Mouse (Mus musculus) ES-Bruce4 (cell line): ENCODE measurements around the gene Kdm4c. TPM values are rescaled to one million over a fixed set of nuclear protein-coding genes. Genes with fewer than 3 reads are reported as not detected.
A peak's percentile ranks its signal among the peaks of the same experiment; 100 is the strongest.

Experiments used
- H3K27ac ChIP-seq: 2 replicates; pipeline ENCODE4 v1.5.1; 2012; ENCODE audit warnings: low read length, inconsistent platforms; ENCODE audit not compliant: insufficient read depth
- H3K27me3 ChIP-seq: 2 replicates; pipeline ENCODE4 v1.6.1; 2012; ENCODE audit warnings: mild to moderate bottlenecking, low read length, inconsistent platforms; ENCODE audit not compliant: control insufficient read depth, poor library complexity, insufficient read depth, severe bottlenecking
- H3K36me3 ChIP-seq: 2 replicates; pipeline ENCODE4 v1.6.1; 2012; ENCODE audit warnings: inconsistent platforms, mild to moderate bottlenecking, low read length, moderate library complexity; ENCODE audit not compliant: control insufficient read depth, poor library complexity, insufficient read depth, severe bottlenecking
- H3K4me1 ChIP-seq: one replicate; pipeline ENCODE4 v1.8.1; 2011; ENCODE audit warnings: low read length; ENCODE audit not compliant: control insufficient read depth, insufficient read depth
- H3K4me3 ChIP-seq: 2 replicates; pipeline ENCODE4 v1.5.1; 2011; ENCODE audit warnings: low read depth, mild to moderate bottlenecking, low read length
- H3K9ac ChIP-seq: 2 replicates; pipeline ENCODE4 v1.6.1; 2012; ENCODE audit warnings: low read depth, mild to moderate bottlenecking, inconsistent platforms; ENCODE audit not compliant: poor library complexity, severe bottlenecking
- H3K9me3 ChIP-seq: replicated peaks from 2 replicates; pipeline ENCODE4 v1.6.1; 2012; ENCODE audit warnings: mild to moderate bottlenecking, low read length, inconsistent platforms; ENCODE audit not compliant: control insufficient read depth, poor library complexity, insufficient read depth, severe bottlenecking
- CTCF ChIP-seq: IDR thresholded peaks from one replicate; pipeline ENCODE4 v1.8.1; 2011; ENCODE audit warnings: low read depth, low read length
- EP300 ChIP-seq: IDR thresholded peaks from 2 replicates; pipeline ENCODE4 v1.6.1; 2011; ENCODE audit warnings: low read depth, low read length; ENCODE audit not compliant: insufficient read depth
- POLR2A ChIP-seq: IDR thresholded peaks from one replicate; pipeline ENCODE4 v1.8.1; 2011; ENCODE audit warnings: low read length; ENCODE audit not compliant: insufficient read depth
- polyA plus RNA-seq: library from polyadenylated mRNA; stranded (reverse); fragments of >200 nt; gene quantifications from 2 replicates; pipeline ENCODE4 v1.2.4, GENCODE M21; 2011; ENCODE audit warnings: low read depth; ENCODE audit not compliant: missing spikeins, insufficient read depth, insufficient read length

The Kdm4c gene
- polyA plus RNA-seq, 1 experiment: 67.5 TPM

DNA sequence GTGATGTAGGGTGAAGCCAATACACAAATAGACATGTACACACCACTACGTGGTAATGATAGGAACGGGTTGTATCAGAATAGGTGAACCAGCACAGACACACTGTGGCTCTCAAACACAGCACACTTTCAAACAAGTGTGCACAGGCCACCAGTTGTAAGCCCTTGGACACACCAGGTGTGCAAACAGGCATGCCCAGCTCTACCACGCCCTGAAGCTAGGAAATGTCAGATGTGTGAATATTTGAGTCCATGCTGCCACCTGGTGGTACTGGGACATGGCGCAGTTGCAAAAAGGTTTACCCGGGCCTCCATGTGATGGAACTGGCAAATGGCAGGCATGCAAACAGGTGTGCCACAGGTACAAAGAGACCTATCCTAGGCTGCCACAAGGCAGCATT, 10.9 kb upstream of the Kdm4c start:
- H3K27ac ChIP-seq: no peak overlapping the region
- no peak overlapping the region for H3K4me3 ChIP-seq
- H3K36me3 ChIP-seq: no peaks in the 10 kb centered on the region
- no peaks in the 10 kb centered on the region for H3K9me3 ChIP-seq
- no peaks in the 10 kb centered on the region for H3K27me3 ChIP-seq
- H3K9ac ChIP-seq: no peak overlapping the region
- H3K4me1 ChIP-seq: no peaks in the 10 kb centered on the region
- TF ChIP-seq POLR2A: no peak
- peak; percentile 82 for TF ChIP-seq CTCF
- no peak for TF ChIP-seq EP300

DNA sequence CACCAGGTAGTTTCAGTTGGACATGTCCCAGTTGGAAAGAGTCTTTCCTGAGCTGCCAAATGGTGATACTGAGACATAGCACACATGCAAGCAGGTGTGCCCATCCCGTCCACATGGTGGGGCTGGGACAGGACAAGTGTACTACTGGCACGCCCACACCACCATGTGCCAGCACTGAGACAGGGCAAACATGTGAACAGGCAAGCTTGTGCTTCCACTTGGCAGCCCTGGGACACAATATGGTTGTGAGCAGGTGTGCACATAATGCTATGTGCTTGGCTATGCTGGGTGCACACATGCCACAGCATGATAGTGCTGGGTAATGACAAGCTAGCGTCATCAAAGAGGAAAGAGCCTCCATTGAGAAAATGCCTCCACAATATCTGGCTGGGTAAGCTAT, 8.8 kb upstream of the Kdm4c start:
- no peak overlapping the region for H3K27ac ChIP-seq
- H3K36me3 ChIP-seq: no peaks in the 10 kb centered on the region
- no peak overlapping the region for H3K4me3 ChIP-seq
- no peaks in the 10 kb centered on the region for H3K4me1 ChIP-seq
- no peaks in the 10 kb centered on the region for H3K9me3 ChIP-seq
- no peak overlapping the region for H3K9ac ChIP-seq
- no peaks in the 10 kb centered on the region for H3K27me3 ChIP-seq
- TF ChIP-seq EP300 (no peak), CTCF (no peak), POLR2A (no peak)

DNA sequence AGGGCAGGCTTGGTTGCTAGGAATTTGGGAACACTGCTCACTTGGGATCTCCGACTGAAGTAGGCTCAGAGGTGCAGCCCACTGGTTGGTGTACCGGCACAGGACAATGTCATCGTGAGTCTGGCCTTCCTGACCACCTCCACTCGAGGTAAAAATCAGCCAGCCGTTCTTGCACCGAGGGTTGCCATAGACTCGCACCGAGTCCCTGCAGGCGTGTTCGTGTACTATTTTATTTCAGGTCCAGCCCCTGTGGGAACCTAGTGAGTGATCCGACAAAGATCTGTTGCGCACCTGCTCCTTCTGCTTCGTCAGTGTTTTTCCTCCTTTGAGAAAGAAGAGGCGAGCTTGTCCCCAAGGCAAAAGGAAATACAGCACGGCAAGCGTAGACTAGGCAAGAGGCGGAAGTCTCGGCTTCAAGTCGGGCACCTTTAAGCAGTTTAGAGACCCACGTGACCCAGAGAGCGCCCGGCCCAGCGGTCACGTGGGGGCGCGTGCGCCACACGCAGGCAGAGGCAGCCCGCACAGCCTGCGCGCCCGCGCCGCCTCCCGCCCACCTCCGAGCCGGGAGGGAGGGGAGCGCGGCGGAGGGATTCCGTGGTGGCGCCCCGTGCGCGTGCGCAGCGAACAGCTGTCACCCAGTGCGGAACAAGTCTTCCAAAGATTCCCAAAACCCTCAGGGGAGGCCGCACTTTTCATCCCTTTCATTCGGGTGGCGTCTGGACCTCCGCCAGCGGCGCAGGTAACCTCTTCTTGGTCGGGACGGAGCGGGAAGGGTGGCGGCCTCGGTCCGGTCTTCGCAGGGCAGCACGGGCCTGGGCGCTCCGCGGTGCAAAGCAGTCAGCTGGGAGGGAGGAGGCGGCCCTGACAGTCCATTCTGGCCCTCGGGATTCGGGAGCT, 9.3 kb downstream of the Kdm4c start:
- TF ChIP-seq EP300 (no peak), POLR2A (peak; percentile 97)
- no peaks in the 10 kb centered on the region for H3K9me3 ChIP-seq
- H3K4me3 ChIP-seq: peak overlapping the region; percentile 97
- H3K36me3 ChIP-seq: no peaks in the 10 kb centered on the region
- H3K4me1 ChIP-seq: no peaks in the 10 kb centered on the region
- H3K27me3 ChIP-seq: no peaks in the 10 kb centered on the region
- peak overlapping the region; percentile 72 for H3K9ac ChIP-seq
- H3K27ac ChIP-seq: peak overlapping the region; percentile 75

DNA sequence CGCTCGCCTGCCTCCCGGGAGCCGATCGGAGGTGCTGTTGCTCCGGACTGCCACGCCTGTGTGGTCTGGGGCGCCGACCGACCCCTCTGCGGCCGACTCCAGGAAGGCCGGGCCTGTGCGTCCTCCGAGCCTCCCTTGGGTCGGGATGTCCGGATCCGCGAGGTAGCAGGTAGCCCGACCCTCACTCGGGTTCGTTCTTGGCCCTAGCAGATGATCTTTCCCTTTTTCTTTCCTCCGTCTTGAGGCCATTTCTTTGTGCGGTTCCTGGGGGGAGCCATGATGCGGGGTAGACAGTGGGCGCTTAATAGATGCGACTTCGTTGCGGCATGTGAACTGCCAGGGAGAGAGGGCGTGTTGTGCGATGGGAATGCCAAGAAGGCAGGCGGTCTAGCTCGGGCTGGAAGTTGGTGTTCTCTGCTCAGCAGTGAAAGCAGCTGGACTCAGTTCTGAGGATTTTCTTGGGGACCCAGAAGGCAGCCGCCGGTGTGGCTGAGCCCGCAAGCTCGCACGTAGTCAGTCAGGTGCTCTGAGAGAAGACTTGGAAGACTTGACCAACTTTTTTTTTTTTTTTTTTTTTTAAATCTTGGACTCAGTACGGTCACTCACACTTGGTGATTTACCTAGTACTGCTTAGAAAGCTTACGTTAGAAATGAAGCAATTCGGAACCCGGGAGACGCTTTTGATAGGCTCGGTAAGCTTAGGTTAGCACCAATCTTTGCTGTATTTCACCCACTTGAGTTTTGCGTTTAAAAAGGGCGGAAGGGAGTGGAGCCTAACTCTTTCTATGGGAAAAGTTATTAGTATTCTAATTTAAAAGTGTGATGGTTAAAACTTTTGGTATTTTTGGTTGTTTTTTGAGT, 10.2 kb downstream of the Kdm4c start:
- peak overlapping the region; percentile 91 for H3K4me3 ChIP-seq
- no peaks in the 10 kb centered on the region for H3K27me3 ChIP-seq
- H3K4me1 ChIP-seq: no peaks in the 10 kb centered on the region
- H3K9me3 ChIP-seq: no peaks in the 10 kb centered on the region
- H3K9ac ChIP-seq: peak overlapping the region; percentile 72
- peak overlapping the region; percentile 73 for H3K27ac ChIP-seq
- TF ChIP-seq CTCF (no peak), EP300 (no peak), POLR2A (no peak)
- H3K36me3 ChIP-seq: no peaks in the 10 kb centered on the region

DNA sequence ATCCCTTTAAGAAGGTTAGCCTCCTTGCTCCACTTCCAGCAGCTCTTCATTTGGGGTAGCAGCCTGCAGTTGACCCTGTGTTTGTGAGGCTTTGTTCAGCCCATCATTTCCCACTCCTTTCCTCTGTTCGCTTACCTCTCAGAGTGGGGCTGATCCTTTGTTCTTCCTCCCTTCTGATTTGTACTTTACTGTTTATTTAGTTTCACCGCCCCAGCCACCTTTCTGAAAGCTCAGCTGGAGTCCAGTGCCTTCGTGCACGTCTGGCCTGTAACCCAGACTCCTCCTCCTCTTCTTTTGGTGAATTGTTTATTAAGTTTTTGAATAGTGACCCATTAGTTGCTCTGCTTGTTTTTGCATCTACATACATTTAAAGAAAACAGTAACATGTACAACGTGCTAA, 15.6 kb downstream of the Kdm4c start:
- Histone ChIP-seq H3K27ac (peak overlapping the region; percentile 100), H3K4me1 (no peaks in the 10 kb centered on the region), H3K27me3 (no peaks in the 10 kb centered on the region), H3K36me3 (no peaks in the 10 kb centered on the region), H3K4me3 (peak overlapping the region; percentile 8; the same call in 1 of the 2 replicates), H3K9me3 (no peaks in the 10 kb centered on the region), H3K9ac (0 out of 2 replicates have a peak overlapping the region, but pooled peaks have one; percentile 12)
- peak; percentile 83 for TF ChIP-seq EP300
- no peak for TF ChIP-seq POLR2A

DNA sequence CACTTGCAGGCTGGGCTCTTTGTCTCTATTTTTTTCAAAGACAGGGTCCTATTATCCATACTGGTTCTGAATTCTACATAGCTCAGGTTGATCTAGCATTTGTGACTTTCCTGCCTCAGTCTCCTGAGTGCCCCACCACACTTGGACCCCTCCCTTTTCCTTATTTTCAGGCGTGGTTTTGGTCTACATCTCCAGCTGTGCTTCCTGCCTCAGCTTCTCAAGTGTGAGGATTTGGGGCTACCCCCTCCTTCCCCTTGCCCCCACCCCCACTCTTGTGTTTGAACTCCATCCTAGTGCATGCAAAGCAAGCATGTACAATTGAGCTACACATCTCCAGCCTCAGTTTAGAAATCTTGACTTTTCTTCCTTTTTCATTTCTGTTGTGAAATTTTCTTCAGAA, 16.2 kb downstream of the Kdm4c start:
- Histone ChIP-seq H3K27ac (peak overlapping the region; percentile 100), H3K4me1 (no peaks in the 10 kb centered on the region), H3K9me3 (no peaks in the 10 kb centered on the region), H3K36me3 (no peaks in the 10 kb centered on the region; the same call in 1 of the 2 replicates), H3K4me3 (peak overlapping the region; percentile 36), H3K9ac (peak overlapping the region; percentile 12; the same call in 1 of the 2 replicates), H3K27me3 (no peaks in the 10 kb centered on the region)
- peak; percentile 80 for TF ChIP-seq EP300
- no peak for TF ChIP-seq CTCF
- TF ChIP-seq POLR2A: no peak
